Mouse (Mus musculus): ENCODE results near the gene Rab3il1.

Rab3il1 gene

DNA sequence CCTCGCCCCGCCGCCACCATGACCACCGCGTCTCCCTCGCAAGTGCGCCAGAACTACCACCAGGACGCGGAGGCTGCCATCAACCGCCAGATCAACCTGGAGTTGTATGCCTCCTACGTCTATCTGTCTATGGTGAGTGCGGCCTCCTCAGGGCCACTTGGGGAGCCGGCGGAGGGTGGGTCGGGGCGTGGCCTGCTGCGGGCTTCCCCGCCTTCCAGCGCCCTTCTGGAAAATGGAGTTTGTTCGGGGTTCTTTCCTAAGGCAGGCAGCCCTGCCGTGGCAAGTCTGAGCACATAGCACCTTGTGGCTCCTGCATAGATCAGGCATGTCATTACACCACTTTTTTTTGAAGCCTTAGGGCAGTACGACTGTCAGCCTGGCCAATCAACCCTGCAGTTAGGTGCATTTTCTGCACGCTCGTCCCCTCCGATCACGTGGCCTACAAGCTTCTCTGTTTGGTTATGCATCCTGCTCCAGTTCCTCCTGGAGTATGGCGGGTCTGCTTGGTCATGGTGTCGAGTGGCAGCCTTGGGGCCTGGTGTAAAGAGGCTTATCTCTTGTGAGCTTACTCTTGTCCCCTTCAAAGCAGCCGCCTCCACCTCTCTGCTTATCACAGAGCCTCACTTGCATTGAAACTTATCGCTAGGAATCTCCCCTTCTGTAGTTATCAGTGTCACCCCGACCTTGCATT is 18.5 kb upstream of the Rab3il1 start:
- DNase-seq (ENCODE audit: low spot score in 2 of 2): peak; percentile 75 to 86

DNA sequence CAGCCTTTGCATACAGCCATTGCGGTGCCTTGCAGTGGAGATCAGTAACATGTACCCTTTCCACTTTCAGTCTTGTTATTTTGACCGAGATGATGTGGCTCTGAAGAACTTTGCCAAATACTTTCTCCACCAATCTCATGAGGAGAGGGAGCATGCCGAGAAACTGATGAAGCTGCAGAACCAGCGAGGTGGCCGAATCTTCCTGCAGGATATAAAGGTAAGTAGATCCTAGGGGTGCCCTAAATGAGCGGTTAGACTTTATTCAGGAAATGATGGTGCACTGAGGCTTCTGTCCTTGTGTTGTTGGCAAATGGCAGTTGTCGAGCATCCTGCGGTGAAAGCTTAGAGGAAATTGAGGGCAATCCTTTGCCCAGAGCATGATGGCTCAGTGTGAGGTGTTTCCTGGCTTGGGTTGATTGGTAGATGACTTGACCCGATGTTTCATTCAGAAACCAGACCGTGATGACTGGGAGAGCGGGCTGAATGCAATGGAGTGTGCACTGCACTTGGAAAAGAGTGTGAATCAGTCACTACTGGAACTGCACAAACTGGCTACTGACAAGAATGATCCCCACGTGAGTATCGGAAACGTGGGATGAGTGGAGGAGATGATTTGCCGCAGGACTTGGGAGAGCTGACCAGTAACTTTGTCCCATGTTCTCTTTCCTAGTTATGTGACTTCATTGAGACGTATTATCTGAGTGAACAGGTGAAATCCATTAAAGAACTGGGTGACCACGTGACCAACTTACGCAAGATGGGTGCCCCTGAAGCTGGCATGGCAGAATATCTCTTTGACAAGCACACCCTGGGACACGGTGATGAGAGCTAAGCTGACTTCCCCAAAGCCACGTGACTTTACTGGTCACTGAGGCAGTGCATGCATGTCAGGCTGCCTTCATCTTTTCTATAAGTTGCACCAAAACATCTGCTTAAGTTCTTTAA is 17.1 kb upstream of the Rab3il1 start:
- DNase-seq (ENCODE audit: low spot score in 2 of 2): no peak

DNA sequence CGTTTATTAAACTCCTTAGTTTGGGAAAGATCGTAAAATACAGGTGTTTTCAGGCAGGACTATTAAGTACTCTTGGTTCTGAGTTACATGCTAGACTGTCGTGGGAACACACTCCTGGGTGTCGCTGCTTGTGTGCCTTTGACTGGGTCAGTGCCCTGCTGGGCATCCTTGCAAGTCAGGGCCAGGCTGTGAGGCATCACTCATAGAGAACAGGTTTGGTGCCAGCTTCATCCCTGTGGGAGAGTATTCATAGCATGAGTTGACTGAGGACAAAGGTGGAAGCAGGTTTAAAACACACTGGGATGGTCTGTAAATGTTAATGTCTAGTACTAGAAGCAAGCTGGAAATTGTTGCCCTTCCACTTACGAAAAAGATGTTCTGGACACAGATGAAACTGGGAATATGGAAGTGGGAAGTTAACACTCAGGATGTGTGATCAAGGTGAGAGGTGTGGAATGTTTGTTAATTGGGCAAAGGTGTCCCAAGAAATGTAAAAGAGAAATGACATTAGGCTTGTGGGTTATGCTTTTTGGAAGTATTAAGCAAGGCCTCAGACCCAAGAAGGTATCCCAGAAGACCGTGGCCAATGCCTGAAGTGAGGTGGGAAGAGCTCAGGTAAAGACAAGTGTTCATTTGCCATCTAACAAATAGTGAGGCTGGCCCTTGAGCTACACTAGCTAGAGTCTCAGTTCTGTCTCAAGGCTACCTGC is 16.1 kb upstream of the Rab3il1 start:
- DNase-seq (ENCODE audit: low spot score in 2 of 2): no peak

GRCm38 (mm10) chr19:9985900-9986421 is 15.5 kb upstream of the Rab3il1 start:
- DNase-seq (ENCODE audit: low spot score in 2 of 2): no peak

- DNase-seq (ENCODE audit: low spot score in 2 of 2): no peak
These were observed 14.3 kb upstream of the Rab3il1 start for GRCm38 (mm10) chr19:9987192-9987591.

GRCm38 (mm10) chr19:9987593-9987992 is 13.9 kb upstream of the Rab3il1 start:
- DNase-seq (ENCODE audit: low spot score in 2 of 2): no peak

DNA sequence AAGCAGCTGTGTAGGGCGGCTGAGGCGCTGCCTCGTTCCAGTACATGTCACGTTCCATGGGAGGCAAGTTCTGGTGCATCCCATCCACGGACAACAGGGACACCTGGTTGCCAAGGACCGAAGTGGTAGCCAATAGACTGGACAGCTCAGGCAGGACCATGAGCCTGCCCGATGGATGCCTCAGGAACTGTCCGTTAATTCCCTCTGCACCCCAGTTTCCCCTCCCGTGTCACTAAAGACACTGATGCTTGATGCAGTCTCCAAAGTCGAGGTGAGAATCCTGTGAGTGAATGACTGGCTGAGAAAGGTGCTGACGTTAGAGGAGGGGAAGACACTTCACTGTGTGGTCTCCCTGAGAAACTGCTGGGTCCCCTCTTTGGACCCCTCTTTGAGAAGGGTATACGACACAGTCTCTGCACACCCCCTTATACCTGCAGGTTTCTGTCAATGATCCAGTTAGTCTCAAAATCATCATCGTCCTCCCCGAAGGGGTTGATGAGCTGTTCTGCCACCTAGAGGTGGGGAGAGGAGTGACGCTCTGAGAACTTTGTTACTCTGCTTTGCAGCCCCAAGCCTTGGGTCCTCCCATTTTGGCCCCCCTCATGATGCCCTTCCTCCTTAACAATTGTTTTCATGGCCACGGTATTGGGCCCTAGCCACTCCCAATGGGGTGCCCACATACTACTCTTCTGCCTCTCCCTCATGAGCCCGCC is 12.1 kb upstream of the Rab3il1 start:
- DNase-seq (ENCODE audit: low spot score in 2 of 2): peak; percentile 55 to 59

DNA sequence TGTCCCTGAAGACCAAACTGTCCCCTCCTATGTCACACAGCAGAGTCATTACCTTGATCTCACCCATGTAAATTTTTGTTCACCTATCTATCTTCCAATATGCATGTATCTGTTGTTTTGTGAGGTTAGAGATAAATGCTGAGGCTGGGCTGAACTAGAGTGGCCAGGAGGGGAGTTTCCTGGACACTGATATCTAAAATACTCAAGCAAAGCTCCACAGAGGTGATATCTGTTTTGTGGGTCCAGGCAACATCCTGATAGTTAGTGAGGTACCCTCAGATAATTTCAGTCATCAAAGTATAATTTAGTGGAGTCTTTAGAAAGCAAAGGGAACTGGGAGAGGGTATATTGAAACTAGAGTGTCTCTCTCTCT is 11.6 kb upstream of the Rab3il1 start:
- no peak for DNase-seq (ENCODE audit: low spot score in 2 of 2)

GRCm38 (mm10) chr19:9991304-9991703 is 10.2 kb upstream of the Rab3il1 start:
- peak; percentile 80 to 91 for DNase-seq (ENCODE audit: low spot score in 2 of 2)

GRCm38 (mm10) chr19:9992011-9992958 is 9.2 kb upstream of the Rab3il1 start:
- no peak for DNase-seq (ENCODE audit: low spot score in 2 of 2)

- peak; percentile 83 to 92 for DNase-seq (ENCODE audit: low spot score in 2 of 2)
These were observed 8.3 kb upstream of the Rab3il1 start for GRCm38 (mm10) chr19:9993036-9993656.

GRCm38 (mm10) chr19:9997204-9998062 is 4.0 kb upstream of the Rab3il1 start:
- no peak for DNase-seq (ENCODE audit: low spot score in 2 of 2)

DNA sequence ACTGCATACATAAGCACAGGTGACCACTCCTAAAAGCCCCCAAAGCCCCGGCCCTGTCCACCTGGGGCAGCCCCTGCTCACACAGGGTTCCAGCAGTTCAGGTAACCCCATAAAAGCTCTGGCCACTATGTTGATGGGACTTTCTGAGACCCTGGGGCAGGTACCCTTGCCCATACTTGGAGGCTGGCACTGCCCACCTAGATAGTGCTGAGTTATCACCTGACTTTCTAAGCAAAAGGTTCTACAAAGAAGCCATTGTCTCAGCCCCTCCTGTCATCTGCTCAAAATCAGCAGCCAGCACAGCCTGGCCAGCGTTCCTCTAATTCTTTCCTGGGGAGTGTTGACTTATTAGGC is 3.4 kb upstream of the Rab3il1 start:
- no peak for DNase-seq (ENCODE audit: low spot score in 2 of 2)

- DNase-seq (ENCODE audit: low spot score in 2 of 2): no peak
These were observed 2.6 kb upstream of the Rab3il1 start for GRCm38 (mm10) chr19:9998736-9999486.

DNA sequence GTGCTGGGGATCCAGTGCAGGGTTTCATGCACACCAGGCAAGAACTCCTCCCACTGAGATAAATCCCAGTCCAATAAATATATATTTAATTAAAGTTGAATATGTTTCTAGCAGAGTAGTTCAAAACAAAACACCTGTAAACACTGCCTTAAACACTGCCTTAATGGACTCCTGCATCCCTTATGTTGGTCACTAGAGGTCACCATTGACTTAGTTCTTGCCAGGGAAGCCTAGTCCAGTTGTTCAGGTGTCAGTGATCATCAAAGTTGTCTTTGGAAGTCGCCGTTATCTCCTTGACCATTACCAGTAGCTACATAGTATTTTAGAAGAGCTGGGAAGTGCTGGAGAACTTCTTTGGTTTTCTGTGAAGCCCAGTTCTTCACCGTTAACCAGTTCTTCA is 1.1 kb upstream of the Rab3il1 start:
- DNase-seq (ENCODE audit: low spot score in 2 of 2): peak; percentile 23 to 46

DNA sequence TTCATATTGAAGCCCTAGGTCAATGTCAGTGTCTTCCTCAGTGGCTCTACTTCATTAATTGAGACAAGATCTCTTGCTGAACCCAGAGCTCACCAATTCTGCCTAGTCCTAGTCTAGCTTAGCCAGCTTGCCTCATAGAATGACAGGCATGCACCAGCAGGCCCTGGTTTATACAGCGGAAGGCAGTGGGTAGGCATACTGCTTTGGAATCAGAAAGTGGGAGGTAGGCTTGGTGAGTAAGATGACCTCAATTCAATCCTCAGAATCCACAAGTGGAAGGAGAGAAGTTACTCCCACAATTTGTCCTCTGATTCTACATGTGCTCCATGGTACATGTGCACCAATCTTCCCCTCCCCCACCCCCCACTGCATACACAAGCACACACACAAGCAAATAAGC is 2.2 kb downstream of the Rab3il1 start:
- no peak for DNase-seq (ENCODE audit: low spot score in 2 of 2)

DNA sequence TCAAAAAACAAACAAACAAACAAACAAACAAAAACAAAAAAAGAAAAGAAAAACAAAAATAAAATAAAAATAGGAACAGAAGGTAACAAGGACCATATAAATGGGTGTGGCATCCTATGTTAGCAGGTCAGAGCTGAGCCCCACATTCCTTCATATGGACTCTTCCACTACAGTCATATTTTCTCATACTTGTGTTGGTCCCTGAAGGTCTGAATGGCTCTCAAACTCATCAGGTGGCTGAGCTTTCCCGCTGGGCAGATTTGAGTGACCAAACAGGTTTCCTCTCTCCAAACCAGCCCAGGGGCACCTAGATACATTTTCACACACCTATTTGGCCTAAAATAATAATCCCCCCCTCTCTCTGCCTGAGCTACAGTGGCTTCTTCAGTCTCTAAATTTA is 9.9 kb downstream of the Rab3il1 start:
- DNase-seq (ENCODE audit: low spot score in 2 of 2): no peak

DNA sequence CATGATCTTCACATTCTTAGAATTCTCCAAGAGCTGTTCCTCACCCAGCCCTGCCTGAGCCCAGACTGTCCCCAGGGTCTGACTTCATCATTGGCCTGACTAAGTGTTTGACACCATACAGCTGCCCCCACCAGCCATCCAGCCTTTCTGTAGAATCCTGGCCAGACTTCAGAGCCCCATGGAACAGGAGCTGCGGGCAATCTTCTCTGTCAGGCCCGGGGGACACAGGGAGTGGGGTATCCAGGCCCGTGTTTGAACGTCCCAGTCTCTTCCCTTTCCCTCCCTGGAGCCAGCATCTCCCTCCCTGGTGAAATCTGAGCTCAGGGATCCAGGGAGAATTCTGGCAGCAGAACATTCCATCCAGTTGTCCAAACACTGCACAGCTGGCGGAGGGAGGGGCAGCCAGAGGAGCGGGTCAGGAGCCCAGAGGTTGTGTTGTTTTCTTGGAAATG is 11.4 kb downstream of the Rab3il1 start:
- DNase-seq (ENCODE audit: low spot score in 2 of 2): no peak

Measured in spleen, postnatal 10 days (tissue).